Mouse (Mus musculus) thymus, adult 2 months (tissue): ENCODE results near the gene Napsa. TPM values are rescaled to one million over a fixed set of nuclear protein-coding genes. Genes with fewer than 3 reads are reported as not detected.

Source experiments
- DNase-seq: peaks from one replicate; pipeline ENCODE4 v3.0.0; 2021
- H3K27ac ChIP-seq: fragments of 200-500 bp; 2 replicates; pipeline ENCODE4 v1.5.1; 2012; ENCODE audit warnings: low read length, control low read depth; ENCODE audit not compliant: control insufficient read depth, insufficient read depth
- H3K27me3 ChIP-seq: fragments of 200-500 bp; 2 replicates; pipeline ENCODE4 v1.6.1; 2012; ENCODE audit warnings: mild to moderate bottlenecking, low read length, moderate library complexity, mixed read lengths; ENCODE audit not compliant: control insufficient read depth, insufficient read depth
- H3K36me3 ChIP-seq: fragments of 200-500 bp; 2 replicates; pipeline ENCODE4 v1.6.1; 2012; ENCODE audit warnings: mild to moderate bottlenecking, low read length, moderate library complexity; ENCODE audit not compliant: control insufficient read depth, insufficient read depth
- H3K4me1 ChIP-seq: fragments of 200-500 bp; replicated peaks from 2 replicates; pipeline ENCODE4 v1.6.1; 2012; ENCODE audit warnings: low read length; ENCODE audit not compliant: control insufficient read depth, insufficient read depth
- H3K4me3 ChIP-seq: fragments of 200-500 bp; 2 replicates; pipeline ENCODE4 v1.5.1; 2012; ENCODE audit warnings: mild to moderate bottlenecking, low read length, control low read depth, moderate library complexity; ENCODE audit not compliant: control insufficient read depth, insufficient read depth
- CTCF ChIP-seq: fragments of 200-500 bp; IDR thresholded peaks from 2 replicates; pipeline ENCODE4 v1.5.1; 2012; ENCODE audit warnings: mild to moderate bottlenecking, control low read depth, low read length, moderate library complexity, borderline replicate concordance; ENCODE audit not compliant: control insufficient read depth, poor library complexity, insufficient read depth; ENCODE audit errors: extremely low read depth
- POLR2A ChIP-seq: fragments of 200-500 bp; IDR thresholded peaks from 2 replicates; pipeline ENCODE4 v1.6.1; 2012; ENCODE audit warnings: mild to moderate bottlenecking, low read length, control low read depth, moderate library complexity; ENCODE audit not compliant: control insufficient read depth, poor library complexity, insufficient read depth; ENCODE audit errors: extremely low read depth
- WGBS: fragments of 180-500 bp; shearing (Covaris S2); methylation state at CpG from one replicate; pipeline ENCODE4 v1.1.7; 2018; 5-methylcytosine and 5-hydroxymethylcytosine counted together
- polyA plus RNA-seq: library from polyadenylated mRNA; depleted of rRNA; stranded (reverse); fragments of >200 nt; gene quantifications from 2 replicates; pipeline ENCODE4 v1.2.3, GENCODE M21; 2012

Gene Napsa
- polyA plus RNA-seq, 1 experiment: 32.0 TPM

- Histone ChIP-seq H3K36me3 (peaks cover 19% of the 10 kb centered on the region), H3K4me1 (peaks cover 14% of the 10 kb centered on the region), H3K27ac (no peak overlapping the region), H3K4me3 (no peak overlapping the region), H3K27me3 (no peaks in the 10 kb centered on the region)
- TF ChIP-seq POLR2A: no peak
- TF ChIP-seq CTCF: no peak
- DNase-seq: no peak
- 95% methylated on average over 31 of the region's 31 CpGs for WGBS
Measured at GRCm38 (mm10) chr7:44552141-44552908, 19.9 kb upstream of the Napsa start.

GRCm38 (mm10) chr7:44553196-44553764, 18.9 kb upstream of the Napsa start:
- 3% methylated on average over 31 of the region's 32 CpGs for WGBS
- peaks cover 7% of the 10 kb centered on the region for H3K4me1 ChIP-seq
- peak overlapping the region; percentile 94 for H3K4me3 ChIP-seq
- TF ChIP-seq CTCF (no peak), POLR2A (0 out of 2 replicates have a peak, but pooled peaks have one; percentile 10)
- no peaks in the 10 kb centered on the region for H3K27me3 ChIP-seq
- DNase-seq: peak; percentile 78
- H3K36me3 ChIP-seq: peaks cover 19% of the 10 kb centered on the region
- H3K27ac ChIP-seq: peak overlapping the region; percentile 89

GRCm38 (mm10) chr7:44553826-44554225, 18.4 kb upstream of the Napsa start, which contains the start of gene Nr1h2:
Nr1h2 (minus strand) TSS chr7:44553951.
- TF ChIP-seq POLR2A (no peak), CTCF (0 out of 2 replicates have a peak, but pooled peaks have one; percentile 28)
- peak; percentile 96 for DNase-seq
- peak within 1 kb of the TSS; percentile 94 for H3K4me3 ChIP-seq
- peak within 1 kb of the TSS; percentile 89 for H3K27ac ChIP-seq
- peaks cover 7% of the 10 kb centered on the region for H3K4me1 ChIP-seq
- H3K36me3 ChIP-seq: peaks cover 19% of the 10 kb centered on the region
- H3K27me3 ChIP-seq: no peaks in the 10 kb centered on the region
- WGBS: under 1% methylated on average over 22 of the region's 22 CpGs

GRCm38 (mm10) chr7:44557629-44558028, 14.6 kb upstream of the Napsa start:
- 87% methylated on average over 2 of the region's 2 CpGs for WGBS
- no peak for DNase-seq
- Histone ChIP-seq H3K27ac (no peak overlapping the region), H3K27me3 (no peaks in the 10 kb centered on the region), H3K36me3 (no peaks in the 10 kb centered on the region), H3K4me3 (no peak overlapping the region), H3K4me1 (peaks cover 7% of the 10 kb centered on the region)
- no peak for TF ChIP-seq POLR2A
- no peak for TF ChIP-seq CTCF

GRCm38 (mm10) chr7:44560435-44561400, 11.5 kb upstream of the Napsa start:
- peak; percentile 81 for DNase-seq
- WGBS: 62% methylated on average over 18 of the region's 18 CpGs
- TF ChIP-seq CTCF (peak; percentile 57; the same call in 1 of the 2 replicates), POLR2A (no peak)
- no peaks in the 10 kb centered on the region for H3K36me3 ChIP-seq
- no peak overlapping the region for H3K4me3 ChIP-seq
- no peak overlapping the region for H3K27ac ChIP-seq
- H3K27me3 ChIP-seq: no peaks in the 10 kb centered on the region
- H3K4me1 ChIP-seq: no peaks in the 10 kb centered on the region

- no peaks in the 10 kb centered on the region for H3K36me3 ChIP-seq
- TF ChIP-seq CTCF: no peak
- no peak for TF ChIP-seq POLR2A
- H3K4me3 ChIP-seq: no peak overlapping the region
- no peak overlapping the region for H3K27ac ChIP-seq
- H3K27me3 ChIP-seq: no peaks in the 10 kb centered on the region
- WGBS: 70% methylated on average over 8 of the region's 8 CpGs
- DNase-seq: no peak
- no peaks in the 10 kb centered on the region for H3K4me1 ChIP-seq
Measured at GRCm38 (mm10) chr7:44563284-44563683, 8.9 kb upstream of the Napsa start.
